Mouse (Mus musculus) hindbrain, embryonic 16.5 days (tissue): Measurements from ENCODE around the gene Cc2d1a. TPM values are rescaled to one million over a fixed set of nuclear protein-coding genes. Genes with fewer than 3 reads are reported as not detected.

ENCODE experiments used
- ATAC-seq: fragments of 200-750 bp; cut with Nextera tagmentation; 2 replicates; pipeline ENCODE4 v1.8.0; 2017; ENCODE audit warnings: moderate TSS enrichment, moderate library complexity
- H3K27ac ChIP-seq: fragments of 300-500 bp; sonication (generic); 2 replicates; pipeline ENCODE4 v1.5.1; 2014; ENCODE audit warnings: low read depth, mild to moderate bottlenecking, control low read depth, low read length, moderate library complexity
- H3K27me3 ChIP-seq: fragments of 300-500 bp; sonication (generic); replicated peaks from 2 replicates; pipeline ENCODE4 v1.6.1; 2014; ENCODE audit warnings: low read length; ENCODE audit not compliant: control insufficient read depth, insufficient read depth
- H3K36me3 ChIP-seq: fragments of 300-500 bp; sonication (generic); 2 replicates; pipeline ENCODE4 v1.6.1; 2014; ENCODE audit warnings: mild to moderate bottlenecking, low read length, moderate library complexity, mixed read lengths; ENCODE audit not compliant: control insufficient read depth, insufficient read depth
- H3K4me1 ChIP-seq: fragments of 300-500 bp; sonication (generic); 2 replicates; pipeline ENCODE4 v1.6.1; 2014; ENCODE audit warnings: low read depth, low read length; ENCODE audit not compliant: control insufficient read depth, insufficient read depth
- H3K4me2 ChIP-seq: fragments of 300-500 bp; sonication (generic); 2 replicates; pipeline ENCODE4 v1.6.1; 2014; ENCODE audit warnings: mild to moderate bottlenecking, low read length, control low read depth, moderate library complexity
- H3K4me3 ChIP-seq: fragments of 300-500 bp; sonication (generic); 2 replicates; pipeline ENCODE4 v1.5.1; 2014; ENCODE audit warnings: mild to moderate bottlenecking, low read length, control low read depth, moderate library complexity
- H3K9ac ChIP-seq: fragments of 300-500 bp; sonication (generic); 2 replicates; pipeline ENCODE4 v1.6.1; 2014; ENCODE audit warnings: low read depth, mild to moderate bottlenecking, control low read depth, low read length, moderate library complexity
- H3K9me3 ChIP-seq: fragments of 300-500 bp; sonication (generic); 2 replicates; pipeline ENCODE4 v1.6.1; 2014; ENCODE audit warnings: mild to moderate bottlenecking, low read length, moderate library complexity; ENCODE audit not compliant: control insufficient read depth
- WGBS: fragments of 180-500 bp; shearing (Covaris S2); extraction: QIAGEN DNeasy Blood & Tissue Kit; methylation state at CpG from one replicate; pipeline ENCODE4 v1.1.7; 2014; 5-methylcytosine and 5-hydroxymethylcytosine counted together
- polyA plus RNA-seq: library from polyadenylated mRNA; unstranded; fragments of >200 nt; fragmentation: Nextera tagmentation; extraction: Ambion mirVana; gene quantifications from 2 replicates; pipeline ENCODE4 v1.2.1, GENCODE M21; 2015

Cc2d1a gene
- polyA plus RNA-seq, 1 experiment from 2014 or later: 53.3 TPM

DNA sequence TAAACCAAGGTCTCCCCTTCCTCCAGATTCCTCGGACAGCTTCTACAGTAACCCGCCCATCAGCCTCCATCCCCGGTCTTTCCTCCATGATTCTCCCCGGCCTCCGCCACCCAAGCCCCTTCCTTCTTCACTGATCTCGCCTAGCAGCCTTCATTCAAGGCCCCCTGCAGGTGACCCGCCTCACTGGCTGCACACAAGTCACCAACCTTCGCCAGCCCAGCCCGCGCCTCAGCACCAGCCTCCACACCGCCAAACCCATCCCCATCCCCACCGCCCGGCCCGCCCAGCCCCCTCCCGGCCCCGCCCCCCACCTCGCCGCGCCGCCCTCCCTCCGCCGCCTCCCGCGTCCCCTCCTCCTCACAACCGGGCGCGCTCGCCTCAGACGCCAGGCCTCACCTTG, 43.5 kb downstream of the Cc2d1a start:
- ATAC-seq: peak; percentile 75
- H3K9ac ChIP-seq: peak overlapping the region; percentile 86
- under 1% methylated on average over 18 of the region's 29 CpGs for WGBS
- H3K4me3 ChIP-seq: peak overlapping the region; percentile 65
- peak overlapping the region; percentile 85 for H3K4me2 ChIP-seq
- H3K9me3 ChIP-seq: no peaks in the 10 kb centered on the region
- peaks cover 27% of the 10 kb centered on the region for H3K4me1 ChIP-seq
- H3K27ac ChIP-seq: peak overlapping the region; percentile 97
- H3K36me3 ChIP-seq: peaks cover 4% of the 10 kb centered on the region; the same call in 1 of the 2 replicates
- no peaks in the 10 kb centered on the region for H3K27me3 ChIP-seq

DNA sequence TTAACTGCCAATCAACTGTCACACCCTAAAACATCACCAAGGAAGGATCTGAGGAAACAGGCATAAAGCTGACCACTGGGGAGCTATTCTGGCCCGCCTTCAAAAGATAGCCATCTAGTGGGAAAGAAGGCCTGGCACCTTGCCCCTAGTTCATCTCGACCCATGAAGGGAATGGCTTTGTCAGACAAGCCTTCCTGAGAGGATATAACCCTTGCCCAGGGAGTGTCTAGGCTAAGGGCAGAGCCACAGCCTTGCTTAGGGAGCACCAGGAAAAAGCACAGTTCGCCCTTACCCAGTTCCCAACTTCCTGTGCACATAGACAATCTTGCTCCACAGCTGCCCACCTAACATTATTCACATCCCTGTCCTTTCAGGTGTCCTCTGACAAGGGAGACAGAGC, 44.1 kb downstream of the Cc2d1a start:
- Histone ChIP-seq H3K9ac (peak overlapping the region; percentile 86), H3K4me3 (peak overlapping the region; percentile 65), H3K27ac (peak overlapping the region; percentile 97), H3K27me3 (no peaks in the 10 kb centered on the region), H3K4me2 (peak overlapping the region; percentile 85), H3K4me1 (peaks cover 27% of the 10 kb centered on the region), H3K9me3 (no peaks in the 10 kb centered on the region), H3K36me3 (peaks cover 5% of the 10 kb centered on the region)
- ATAC-seq: no peak
- 28% methylated on average over 3 of the region's 3 CpGs for WGBS

DNA sequence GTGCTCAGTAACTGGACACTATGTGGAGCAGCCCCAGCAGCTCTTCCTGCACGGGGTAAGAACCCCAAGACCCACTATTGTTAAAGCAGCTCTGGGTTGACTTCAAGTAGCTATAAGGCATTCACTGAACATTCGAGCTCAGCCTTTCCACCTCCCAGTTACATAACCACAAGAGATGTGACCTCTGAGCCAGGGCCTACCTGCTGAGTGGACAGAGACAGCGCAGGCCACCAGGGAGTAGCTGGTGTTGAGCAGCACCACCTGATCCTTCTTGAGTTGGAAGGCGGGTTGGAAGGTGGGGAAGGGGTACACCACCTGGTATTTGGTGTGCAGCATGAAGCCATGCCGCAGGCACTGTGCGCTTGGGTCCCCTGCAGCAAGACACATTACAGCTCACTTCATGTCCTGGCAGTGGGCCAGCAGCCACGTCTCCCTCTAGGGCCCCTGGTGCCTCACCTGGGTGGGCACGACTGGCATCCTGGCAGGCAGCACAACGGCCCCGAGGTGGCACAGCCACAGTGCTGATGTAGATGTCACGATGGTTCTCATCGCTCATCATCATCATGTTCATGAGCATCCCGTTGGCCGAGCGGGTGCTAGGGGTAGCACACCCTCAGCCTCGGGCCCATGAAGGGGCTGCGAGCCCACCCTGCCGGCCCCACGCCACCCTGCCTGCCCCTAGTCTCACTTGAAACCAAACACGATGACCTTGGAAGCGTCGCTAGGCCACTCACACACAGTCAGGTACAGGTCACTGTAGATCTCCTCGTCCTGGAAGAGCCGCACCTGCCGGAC, 46.1 kb downstream of the Cc2d1a start:
- Histone ChIP-seq H3K36me3 (peaks cover 24% of the 10 kb centered on the region), H3K4me3 (no peak overlapping the region), H3K4me1 (peaks cover 27% of the 10 kb centered on the region), H3K27ac (no peak overlapping the region), H3K9ac (0 out of 2 replicates have a peak overlapping the region, but pooled peaks have one; percentile 5), H3K27me3 (no peaks in the 10 kb centered on the region), H3K9me3 (no peaks in the 10 kb centered on the region), H3K4me2 (no peak overlapping the region)
- ATAC-seq: no peak
- WGBS: 90% methylated on average over 25 of the region's 25 CpGs

DNA sequence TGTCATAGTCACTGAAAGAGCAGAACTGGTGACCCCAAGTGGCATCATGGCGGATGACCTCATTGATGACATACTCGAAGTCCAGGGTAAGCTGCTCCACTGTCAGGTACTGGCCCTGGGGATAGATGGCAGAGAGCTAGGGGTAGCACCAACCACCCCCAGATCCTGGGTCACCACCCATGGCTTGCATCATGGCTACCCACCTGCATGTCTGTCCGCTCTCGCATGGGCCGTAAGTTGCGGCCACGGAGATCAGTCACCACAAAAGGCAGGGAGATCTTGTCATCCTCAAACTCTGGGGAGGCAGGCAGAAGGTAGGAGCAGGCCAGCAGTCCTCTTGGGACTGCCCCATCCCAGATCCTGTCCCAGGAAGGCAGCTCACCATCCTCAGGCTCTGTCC, 49.4 kb downstream of the Cc2d1a start:
- Histone ChIP-seq H3K9ac (no peak overlapping the region), H3K4me1 (peaks cover 17% of the 10 kb centered on the region), H3K4me3 (no peak overlapping the region), H3K9me3 (no peaks in the 10 kb centered on the region), H3K27me3 (no peaks in the 10 kb centered on the region), H3K4me2 (no peak overlapping the region), H3K36me3 (peaks cover 52% of the 10 kb centered on the region), H3K27ac (no peak overlapping the region)
- no peak for ATAC-seq
- 94% methylated on average over 7 of the region's 7 CpGs for WGBS

DNA sequence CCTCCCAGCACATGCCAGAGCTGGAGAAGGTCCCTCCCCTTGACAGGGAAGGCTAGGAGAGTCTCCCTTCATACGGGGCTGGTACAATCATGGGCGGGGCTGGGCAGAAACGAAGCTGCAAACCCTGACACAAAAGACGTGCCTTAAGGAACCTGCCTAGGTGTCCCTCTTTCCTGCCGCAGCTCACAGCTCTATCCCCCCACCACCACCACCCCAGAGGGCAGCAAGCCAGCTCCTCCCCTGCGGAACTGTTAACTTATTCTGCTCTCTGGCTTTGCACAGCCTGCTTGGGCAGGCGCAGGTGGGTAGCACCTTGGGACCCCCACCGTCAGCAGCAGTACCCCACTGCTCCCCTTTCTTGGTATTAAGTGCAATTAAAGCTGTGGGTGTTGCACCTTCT, 51.7 kb downstream of the Cc2d1a start:
- no peak overlapping the region for H3K9ac ChIP-seq
- H3K36me3 ChIP-seq: peaks cover 58% of the 10 kb centered on the region
- H3K27me3 ChIP-seq: no peaks in the 10 kb centered on the region
- no peak overlapping the region for H3K4me2 ChIP-seq
- no peak overlapping the region for H3K4me3 ChIP-seq
- 65% methylated on average over 8 of the region's 8 CpGs for WGBS
- no peaks in the 10 kb centered on the region for H3K9me3 ChIP-seq
- no peaks in the 10 kb centered on the region for H3K4me1 ChIP-seq
- H3K27ac ChIP-seq: no peak overlapping the region
- ATAC-seq: no peak

DNA sequence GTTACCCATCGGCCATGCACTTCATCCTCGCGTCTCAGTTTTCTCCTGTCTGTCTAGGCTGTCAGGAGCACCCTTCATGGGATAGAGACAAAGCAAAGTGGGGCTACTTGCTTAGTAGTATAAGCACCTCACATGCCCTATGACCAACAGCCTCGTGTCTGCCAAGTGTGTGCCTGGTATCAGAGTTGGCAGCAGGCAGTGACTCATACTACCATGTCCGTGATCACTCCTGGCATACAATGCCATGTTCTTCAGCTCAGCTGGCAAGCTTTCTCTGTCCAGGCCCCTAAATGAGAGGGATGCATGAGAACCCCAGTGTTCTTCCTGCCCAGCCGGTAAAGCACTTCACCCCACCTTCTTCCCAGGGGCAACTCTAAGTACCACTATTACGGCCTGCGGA, 57.2 kb downstream of the Cc2d1a start:
- peaks cover 38% of the 10 kb centered on the region for H3K36me3 ChIP-seq
- H3K4me1 ChIP-seq: no peaks in the 10 kb centered on the region
- no peak overlapping the region for H3K4me3 ChIP-seq
- no peak overlapping the region for H3K9ac ChIP-seq
- H3K9me3 ChIP-seq: no peaks in the 10 kb centered on the region
- ATAC-seq: no peak
- H3K4me2 ChIP-seq: no peak overlapping the region
- 91% methylated on average over 8 of the region's 8 CpGs for WGBS
- H3K27me3 ChIP-seq: no peaks in the 10 kb centered on the region
- no peak overlapping the region for H3K27ac ChIP-seq

DNA sequence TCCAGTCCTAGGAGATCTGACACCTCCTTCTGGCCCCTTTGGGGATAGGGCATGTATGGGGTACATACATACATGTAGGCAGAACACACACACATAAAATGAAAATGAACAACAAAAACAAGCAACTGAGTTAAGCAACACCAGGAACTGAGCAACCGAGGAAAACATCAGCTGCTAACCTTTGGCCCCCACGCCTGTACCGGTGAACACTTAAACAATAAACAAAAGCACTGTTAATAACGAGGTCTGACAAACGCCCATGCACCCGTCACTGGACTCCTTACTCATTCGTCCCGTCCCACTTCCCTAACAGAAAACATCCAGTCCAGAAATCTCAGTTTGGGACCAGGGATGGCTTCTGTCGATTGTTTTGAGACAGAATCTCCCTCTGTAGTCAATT, 58.5 kb downstream of the Cc2d1a start:
- H3K27ac ChIP-seq: no peak overlapping the region
- no peak overlapping the region for H3K9ac ChIP-seq
- H3K36me3 ChIP-seq: peaks cover 27% of the 10 kb centered on the region
- WGBS: 86% methylated on average over 9 of the region's 9 CpGs
- no peaks in the 10 kb centered on the region for H3K4me1 ChIP-seq
- no peaks in the 10 kb centered on the region for H3K9me3 ChIP-seq
- H3K27me3 ChIP-seq: no peaks in the 10 kb centered on the region
- no peak overlapping the region for H3K4me2 ChIP-seq
- H3K4me3 ChIP-seq: no peak overlapping the region
- ATAC-seq: no peak

DNA sequence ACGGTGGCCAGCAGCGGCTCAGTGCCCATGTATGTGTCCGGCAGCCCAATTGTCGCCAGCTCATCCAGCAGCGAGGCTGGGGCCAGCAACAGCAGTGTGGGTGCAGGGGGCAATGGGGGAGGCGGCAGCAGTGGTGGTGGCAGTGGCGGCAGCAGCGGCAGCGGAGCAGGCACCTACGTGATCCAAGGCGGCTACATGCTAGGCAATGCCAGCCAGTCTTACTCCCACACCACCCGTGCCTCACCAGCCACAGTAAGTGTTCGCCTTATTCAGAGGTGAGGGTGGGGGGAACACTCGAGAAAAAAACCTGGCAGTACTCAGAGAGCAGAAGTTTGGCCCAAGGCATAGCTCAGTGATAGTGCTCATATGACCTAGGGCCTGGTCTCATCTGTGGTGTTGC, 59.9 kb downstream of the Cc2d1a start:
- Histone ChIP-seq H3K27me3 (no peaks in the 10 kb centered on the region), H3K4me3 (no peak overlapping the region), H3K27ac (no peak overlapping the region), H3K4me1 (no peaks in the 10 kb centered on the region), H3K36me3 (peaks cover 28% of the 10 kb centered on the region), H3K4me2 (no peak overlapping the region), H3K9me3 (no peaks in the 10 kb centered on the region), H3K9ac (no peak overlapping the region)
- WGBS: 93% methylated on average over 14 of the region's 14 CpGs
- no peak for ATAC-seq

GRCm38 (mm10) chr8:84087156-84087555, 60.6 kb downstream of the Cc2d1a start:
- WGBS: 93% methylated on average over 7 of the region's 7 CpGs
- ATAC-seq: no peak
- Histone ChIP-seq H3K4me2 (no peak overlapping the region), H3K27me3 (no peaks in the 10 kb centered on the region), H3K27ac (no peak overlapping the region), H3K36me3 (peaks cover 29% of the 10 kb centered on the region), H3K9ac (no peak overlapping the region), H3K4me3 (no peak overlapping the region), H3K4me1 (no peaks in the 10 kb centered on the region), H3K9me3 (no peaks in the 10 kb centered on the region)
